14 mouse cellular contexts compared by ENCODE assay signal in genomic region chr3:40262536-40262935, GRCm38 (mm10).
DNase-seq lines count a peak whose midpoint lies in the region; ATAC-seq and TF ChIP-seq lines count a peak whose summit lies in the region.
"Had no signal": no experiment of that assay in that cellular context is flagged by ENCODE, and none has a peak within 500 bp of the region (broad histone marks: within the 10 kb centered on the region; RNA-seq: fewer than 3 reads in every experiment).

No protein-coding gene starts in this region.

- no peak for ATAC-seq in limb, embryonic 14.5 days (ENCODE audit: low FRiP score, low read depth)
- ATAC-seq in intestine, embryonic 16.5 days = no peak
- ATAC-seq in inflammation-experienced regulatory T-cells, adult 6 months = no peak

- no peaks in the 10 kb centered on the region for H3K27me3 ChIP-seq in limb, embryonic 14.5 days (ENCODE audit: control insufficient read depth, insufficient read depth, low read length)
- H3K27me3 ChIP-seq in limb, embryonic 10.5 days (ENCODE audit: low read depth, poor library complexity, severe bottlenecking) = no peaks in the 10 kb centered on the region
- no peaks in the 10 kb centered on the region for H3K27me3 ChIP-seq in intestine, embryonic 16.5 days (replicated peaks; ENCODE audit: control insufficient read depth, insufficient read depth, low read length)
- H3K27me3 ChIP-seq: forebrain, embryonic 12.5 days had no signal

- no peak overlapping the region for H3K4me3 ChIP-seq in limb, embryonic 14.5 days (replicated peaks; ENCODE audit: low read length)
- H3K4me3 ChIP-seq in limb, embryonic 10.5 days = no peak overlapping the region
- H3K4me3 ChIP-seq in intestine, embryonic 16.5 days (ENCODE audit: low read length) = no peak overlapping the region
- H3K4me3 ChIP-seq: forebrain, embryonic 12.5 days had no signal

- no peaks in the 10 kb centered on the region for H3K9me3 ChIP-seq in limb, embryonic 14.5 days (ENCODE audit: control insufficient read depth, low read length)
- H3K9me3 ChIP-seq in limb, embryonic 10.5 days (replicated peaks) = no peaks in the 10 kb centered on the region
- H3K9me3 ChIP-seq in intestine, embryonic 16.5 days (ENCODE audit: control insufficient read depth, low read length) = no peaks in the 10 kb centered on the region
- H3K9me3 ChIP-seq: forebrain, embryonic 12.5 days had no signal

- WGBS in limb, embryonic 14.5 days = 56% methylated on average over 7 of the region's 7 CpGs
- whole genome bisulfite sequencing in limb, embryonic 10.5 days = 83% methylated on average over 7 of the region's 7 CpGs
- 61% methylated on average over 7 of the region's 7 CpGs for WGBS in intestine, embryonic 16.5 days

- DNase-seq in limb, embryonic 14.5 days (ENCODE audit: low spot score) = peak; percentile 49
- no peak for DNase-seq in limb, embryonic 10.5 days (ENCODE audit: low spot score)
- DNase-seq in left cerebral cortex, adult 18-20 months (ENCODE audit: low spot score in 2 of 2) = peak; percentile 32 to 35
- peak; percentile 50 to 61 for DNase-seq in right cerebral cortex, adult 2 months (ENCODE audit: low spot score in 2 of 2)
- DNase-seq in embryo, embryonic 9.5 days (ENCODE audit: extremely low spot score) = no peak
- DNase-seq: adrenal gland, postnatal 14 days; cerebellum, adult 9-10 months; heart, adult 11 months; heart, postnatal 4 days; lung, postnatal 10 days had no signal

- H3K9ac ChIP-seq in limb, embryonic 14.5 days (ENCODE audit: low read depth, low read length, severe bottlenecking) = no peak overlapping the region
- H3K9ac ChIP-seq in intestine, embryonic 16.5 days (ENCODE audit: low read depth, low read length) = no peak overlapping the region
- H3K9ac ChIP-seq: forebrain, embryonic 12.5 days; liver, embryonic 14.5 days had no signal

- H3K27ac ChIP-seq in limb, embryonic 14.5 days (replicated peaks; ENCODE audit: low read depth, low read length) = no peak overlapping the region
- H3K27ac ChIP-seq in limb, embryonic 10.5 days = no peak overlapping the region
- no peak overlapping the region for H3K27ac ChIP-seq in intestine, embryonic 16.5 days (ENCODE audit: low read length)
- H3K27ac ChIP-seq: forebrain, embryonic 12.5 days; liver, embryonic 14.5 days had no signal

- H3K36me3 ChIP-seq in limb, embryonic 14.5 days (ENCODE audit: control insufficient read depth, insufficient read depth, low read length) = no peaks in the 10 kb centered on the region
- no peaks in the 10 kb centered on the region for H3K36me3 ChIP-seq in limb, embryonic 10.5 days
- H3K36me3 ChIP-seq in intestine, embryonic 16.5 days (ENCODE audit: control insufficient read depth, insufficient read depth, low read length) = no peaks in the 10 kb centered on the region
- H3K36me3 ChIP-seq: forebrain, embryonic 12.5 days had no signal

- TF ChIP-seq POLR2A in limb, embryonic 14.5 days (IDR thresholded peaks at IDR 0.05; ENCODE audit: borderline replicate concordance, extremely low read depth, insufficient read depth, insufficient read length) = no peak

- H3K4me2 ChIP-seq in limb, embryonic 14.5 days (replicated peaks; ENCODE audit: low read depth, low read length, severe bottlenecking) = no peak overlapping the region
- H3K4me2 ChIP-seq in intestine, embryonic 16.5 days (ENCODE audit: low read depth, low read length) = no peak overlapping the region
- H3K4me2 ChIP-seq: forebrain, embryonic 12.5 days had no signal

- H3K4me1 ChIP-seq in limb, embryonic 14.5 days (ENCODE audit: control insufficient read depth, insufficient read depth, low read length) = no peaks in the 10 kb centered on the region; the same call in 1 of the 2 replicates
- H3K4me1 ChIP-seq in limb, embryonic 10.5 days = no peaks in the 10 kb centered on the region
- H3K4me1 ChIP-seq in intestine, embryonic 16.5 days (ENCODE audit: control insufficient read depth, insufficient read depth, low read length) = no peaks in the 10 kb centered on the region
- H3K4me1 ChIP-seq: forebrain, embryonic 12.5 days had no signal

Comparison
In these comparisons a context has a peak if more than half of its experiments do, and no peak if none do; other contexts are left out.
1. DNase-seq: peak in limb, embryonic 14.5 days (single experiment), left cerebral cortex, adult 18-20 months (2 of 2) and right cerebral cortex, adult 2 months (2 of 2); none in limb, embryonic 10.5 days (single experiment) and embryo, embryonic 9.5 days (single experiment).